Mouse (Mus musculus) lung, postnatal 0 days (tissue): ENCODE measurements around the gene Gm48552. TPM values are rescaled to one million over a fixed set of nuclear protein-coding genes. Genes with fewer than 3 reads are reported as not detected.
A peak's percentile ranks its signal among the peaks of the same experiment; 100 is the strongest.

Experiments
- ATAC-seq: fragments of 200-750 bp; cut with Nextera tagmentation; 2 replicates; pipeline ENCODE4 v1.8.0; 2017; ENCODE audit warnings: moderate library complexity
- DNase-seq: peaks from one replicate; pipeline ENCODE4 v3.0.0-alpha.2; 2016; ENCODE audit warnings: low spot score
- H3K27ac ChIP-seq: fragments of 300-500 bp; sonication (generic); 2 replicates; pipeline ENCODE4 v1.5.1; 2014; ENCODE audit warnings: antibody characterized with exemption, mild to moderate bottlenecking, low read length, mixed read lengths
- H3K27me3 ChIP-seq: fragments of 300-500 bp; sonication (generic); replicated peaks from 2 replicates; pipeline ENCODE4 v1.6.1; 2014; ENCODE audit warnings: low read length, mixed read lengths; ENCODE audit not compliant: insufficient read depth
- H3K36me3 ChIP-seq: fragments of 300-500 bp; sonication (generic); 2 replicates; pipeline ENCODE4 v1.6.1; 2014; ENCODE audit warnings: low read length, mixed read lengths; ENCODE audit not compliant: insufficient read depth
- H3K4me1 ChIP-seq: fragments of 300-500 bp; sonication (generic); 2 replicates; pipeline ENCODE4 v1.6.1; 2014; ENCODE audit warnings: antibody characterized with exemption, low read depth, low read length, mixed read lengths; ENCODE audit not compliant: insufficient read depth
- H3K4me2 ChIP-seq: fragments of 300-500 bp; sonication (generic); replicated peaks from 2 replicates; pipeline ENCODE4 v1.6.1; 2014; ENCODE audit warnings: low read depth, mild to moderate bottlenecking, low read length, moderate library complexity, mixed read lengths
- H3K4me3 ChIP-seq: fragments of 300-500 bp; sonication (generic); 2 replicates; pipeline ENCODE4 v1.5.1; 2014; ENCODE audit warnings: low read depth, low read length
- H3K9ac ChIP-seq: fragments of 300-500 bp; sonication (generic); replicated peaks from 2 replicates; pipeline ENCODE4 v1.6.1; 2014; ENCODE audit warnings: low read depth, mild to moderate bottlenecking
- H3K9me3 ChIP-seq: fragments of 300-500 bp; sonication (generic); 2 replicates; pipeline ENCODE4 v1.6.1; 2016; ENCODE audit warnings: low read length, mixed read lengths
- CTCF ChIP-seq: IDR thresholded peaks from 2 replicates; pipeline ENCODE4 v1.5.1; 2016; ENCODE audit warnings: antibody characterized with exemption, mild to moderate bottlenecking
- EP300 ChIP-seq: IDR thresholded peaks from 2 replicates; pipeline ENCODE4 v1.6.1; 2016; ENCODE audit warnings: antibody characterized with exemption, mild to moderate bottlenecking, control low read depth
- WGBS: fragments of 180-500 bp; shearing (Covaris S2); extraction: QIAGEN DNeasy Blood & Tissue Kit; methylation state at CpG from one replicate; pipeline ENCODE4 v1.1.7; 2014; 5-methylcytosine and 5-hydroxymethylcytosine counted together
- polyA plus RNA-seq: library from polyadenylated mRNA; unstranded; fragments of >200 nt; fragmentation: Nextera tagmentation; extraction: Ambion mirVana; gene quantifications from 2 replicates; pipeline ENCODE4 v1.2.1, GENCODE M21; 2015

The Gm48552 gene
- polyA plus RNA-seq, 1 experiment from 2014 or later: 0.63 TPM

GRCm38 (mm10) chr10:81429605-81430061 lies 40.8 kb downstream of the Gm48552 start:
- TF ChIP-seq EP300 (no peak), CTCF (peak; percentile 41)
- under 1% methylated on average over 19 of the region's 20 CpGs for WGBS
- H3K9me3 ChIP-seq: no peaks in the 10 kb centered on the region
- peak overlapping the region; percentile 95 for H3K27ac ChIP-seq
- no peaks in the 10 kb centered on the region for H3K27me3 ChIP-seq
- DNase-seq (peak; percentile 97), ATAC-seq (peak; percentile 58)
- no peaks in the 10 kb centered on the region for H3K36me3 ChIP-seq
- H3K4me1 ChIP-seq: peaks cover 26% of the 10 kb centered on the region
- peak overlapping the region; percentile 87 for H3K4me2 ChIP-seq
- H3K9ac ChIP-seq: peak overlapping the region; percentile 60
- H3K4me3 ChIP-seq: peak overlapping the region; percentile 81

GRCm38 (mm10) chr10:81430141-81430830 lies 41.5 kb downstream of the Gm48552 start:
- no peak for TF ChIP-seq CTCF
- TF ChIP-seq EP300: no peak
- WGBS: 0% methylated on average over 26 of the region's 89 CpGs
- no peaks in the 10 kb centered on the region for H3K36me3 ChIP-seq
- ATAC-seq: peak; percentile 27
- H3K4me1 ChIP-seq: peaks cover 22% of the 10 kb centered on the region
- peak overlapping the region; percentile 60 for H3K9ac ChIP-seq
- H3K9me3 ChIP-seq: no peaks in the 10 kb centered on the region
- H3K27ac ChIP-seq: peak overlapping the region; percentile 95
- peak; percentile 88 for DNase-seq
- peak overlapping the region; percentile 87 for H3K4me2 ChIP-seq
- no peaks in the 10 kb centered on the region for H3K27me3 ChIP-seq
- peak overlapping the region; percentile 81 for H3K4me3 ChIP-seq

- DNase-seq: no peak
- Histone ChIP-seq H3K36me3 (no peaks in the 10 kb centered on the region), H3K27me3 (no peaks in the 10 kb centered on the region), H3K9ac (peak overlapping the region; percentile 60), H3K4me2 (peak overlapping the region; percentile 87), H3K27ac (peak overlapping the region; percentile 95), H3K4me1 (peaks cover 19% of the 10 kb centered on the region), H3K9me3 (no peaks in the 10 kb centered on the region), H3K4me3 (peak overlapping the region; percentile 81)
- TF ChIP-seq CTCF: no peak
- no peak for TF ChIP-seq EP300
- 3% methylated on average over 22 of the region's 70 CpGs for WGBS
- ATAC-seq: peak; percentile 7
Observed at GRCm38 (mm10) chr10:81430831-81431525, 42.2 kb downstream of the Gm48552 start.

DNA sequence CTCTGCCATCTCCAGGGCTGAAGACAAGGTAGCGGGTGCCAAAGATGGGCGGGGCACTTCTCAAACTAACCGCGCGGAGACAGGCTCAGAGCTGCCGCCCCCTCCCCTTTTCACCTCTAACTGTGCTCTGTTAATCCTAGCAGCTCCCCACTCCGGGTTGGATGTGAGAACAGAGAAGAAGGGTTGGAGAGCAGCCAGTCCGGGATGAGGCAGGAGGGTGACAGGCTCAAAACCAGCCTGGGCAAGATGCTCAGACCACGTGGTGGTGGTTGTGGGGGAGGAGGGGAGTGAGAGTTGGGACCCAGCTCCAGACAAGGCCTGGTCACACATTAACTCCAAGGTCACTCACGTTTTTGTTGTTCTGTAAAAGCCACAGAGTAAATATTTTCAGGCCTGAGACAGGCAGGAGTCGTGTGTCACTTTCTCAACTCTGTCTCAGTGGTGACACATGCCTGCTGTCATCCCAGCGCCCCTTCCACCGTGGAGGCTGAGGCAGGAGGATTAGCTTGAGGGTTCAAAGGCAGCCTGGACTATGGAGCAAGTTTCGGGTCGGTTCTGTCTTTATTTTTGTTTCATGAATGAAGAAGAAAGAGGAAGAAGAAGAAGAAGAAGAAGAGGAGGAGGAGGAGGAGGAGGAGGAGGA lies 42.8 kb downstream of the Gm48552 start:
- H3K4me2 ChIP-seq: peak overlapping the region; percentile 87
- TF ChIP-seq EP300: no peak
- no peak for TF ChIP-seq CTCF
- H3K4me1 ChIP-seq: peaks cover 19% of the 10 kb centered on the region
- ATAC-seq: no peak
- 18% methylated on average over 15 of the region's 15 CpGs for WGBS
- H3K9me3 ChIP-seq: no peaks in the 10 kb centered on the region
- H3K36me3 ChIP-seq: no peaks in the 10 kb centered on the region
- H3K4me3 ChIP-seq: no peak overlapping the region
- no peak overlapping the region for H3K27ac ChIP-seq
- H3K27me3 ChIP-seq: no peaks in the 10 kb centered on the region
- DNase-seq: no peak
- H3K9ac ChIP-seq: no peak overlapping the region

- Histone ChIP-seq H3K36me3 (no peaks in the 10 kb centered on the region), H3K9ac (no peak overlapping the region)
- 60% methylated on average over 21 of the region's 21 CpGs for WGBS
Observed at GRCm38 (mm10) chr10:81432169-81432867, 43.5 kb downstream of the Gm48552 start.

More at GRCm38 (mm10) chr10:81432169-81432867, 43.5 kb downstream of the Gm48552 start:
- Histone ChIP-seq H3K27ac (no peak overlapping the region), H3K4me3 (no peak overlapping the region), H3K4me1 (peaks cover 17% of the 10 kb centered on the region), H3K27me3 (no peaks in the 10 kb centered on the region), H3K9me3 (no peaks in the 10 kb centered on the region), H3K4me2 (peak overlapping the region; percentile 36)
- ATAC-seq: no peak
- no peak for TF ChIP-seq EP300
- TF ChIP-seq CTCF: no peak
- DNase-seq: no peak
